Mouse (Mus musculus) heart, adult 9 months (tissue): ENCODE results near the gene 1190007I07Rik.

Experiments
- DNase-seq, 2 experiments: peaks; one replicate each; pipeline ENCODE4 v3.0.0; 2022; ENCODE audit warnings: low spot score in 2 of 2

The 1190007I07Rik gene

GRCm38 (mm10) chr10:82622671-82623552 lies at the start of gene 1190007I07Rik:
1190007I07Rik (minus strand) TSS chr10:82623228.
- DNase-seq = peak; percentile 83 to 86

GRCm38 (mm10) chr10:82670205-82670604 lies 47.2 kb upstream of the 1190007I07Rik start:
- no peak for DNase-seq

- peak; percentile 71 to 85 for DNase-seq
These were observed 43.6 kb upstream of the 1190007I07Rik start for GRCm38 (mm10) chr10:82666436-82667234.

GRCm38 (mm10) chr10:82665951-82666350 lies 42.9 kb upstream of the 1190007I07Rik start:
- no peak for DNase-seq

GRCm38 (mm10) chr10:82663289-82663688 lies 40.3 kb upstream of the 1190007I07Rik start:
- DNase-seq = no peak

- DNase-seq = no peak
These were observed 39.4 kb upstream of the 1190007I07Rik start for GRCm38 (mm10) chr10:82662267-82662990.

GRCm38 (mm10) chr10:82661820-82662219 lies 38.8 kb upstream of the 1190007I07Rik start:
- DNase-seq = no peak

- no peak for DNase-seq
These were observed 31.6 kb upstream of the 1190007I07Rik start for GRCm38 (mm10) chr10:82654581-82654980.

GRCm38 (mm10) chr10:82652625-82653024 lies 29.6 kb upstream of the 1190007I07Rik start:
- DNase-seq = no peak

- no peak for DNase-seq
These were observed 28.2 kb upstream of the 1190007I07Rik start for GRCm38 (mm10) chr10:82651221-82651620.

GRCm38 (mm10) chr10:82647205-82647811 lies 24.3 kb upstream of the 1190007I07Rik start:
- DNase-seq = no peak

- DNase-seq = no peak
These were observed 23.1 kb upstream of the 1190007I07Rik start for GRCm38 (mm10) chr10:82646083-82646482.

- no peak for DNase-seq
These were observed 18.5 kb upstream of the 1190007I07Rik start for GRCm38 (mm10) chr10:82641481-82641880.

- no peak for DNase-seq
These were observed 16.1 kb upstream of the 1190007I07Rik start for GRCm38 (mm10) chr10:82639032-82639698.

GRCm38 (mm10) chr10:82636321-82636720 lies 13.3 kb upstream of the 1190007I07Rik start:
- DNase-seq = no peak

GRCm38 (mm10) chr10:82634348-82634747 lies 11.3 kb upstream of the 1190007I07Rik start:
- no peak for DNase-seq

- no peak for DNase-seq
These were observed 9.7 kb upstream of the 1190007I07Rik start for GRCm38 (mm10) chr10:82632496-82633280.

- DNase-seq = no peak
These were observed 8.1 kb upstream of the 1190007I07Rik start for GRCm38 (mm10) chr10:82631133-82631532.

GRCm38 (mm10) chr10:82630497-82630896 lies 7.5 kb upstream of the 1190007I07Rik start:
- DNase-seq = no peak
